Comparison of ENCODE assay signal across 12 mouse cellular contexts in genomic region chr13:63014353-63014752, GRCm38 (mm10).
"Had no signal": no experiment of that assay in that cellular context is flagged by ENCODE, and none has a peak within 500 bp of the region (broad histone marks: within the 10 kb centered on the region; RNA-seq: fewer than 3 reads in every experiment).

No protein-coding gene starts in this region.

- H3K27me3 ChIP-seq: limb, embryonic 15.5 days; liver, embryonic 12.5 days had no signal

- H3K27ac ChIP-seq: limb, embryonic 15.5 days; liver, embryonic 12.5 days; midbrain, embryonic 10.5 days had no signal

- H3K4me2 ChIP-seq: limb, embryonic 15.5 days; liver, embryonic 12.5 days; lung, embryonic 14.5 days had no signal

- H3K9ac ChIP-seq: limb, embryonic 15.5 days; liver, embryonic 12.5 days; lung, embryonic 14.5 days had no signal

- ATAC-seq: liver, embryonic 12.5 days had no signal

- DNase-seq: kidney, postnatal 10 days; lung, embryonic 14.5 days; lung, postnatal 10 days; midbrain, embryonic 14.5 days; retina, postnatal 1 day; right cerebral cortex, postnatal 4 days; spleen, adult 18-20 months; thymus, adult 18-20 months; thymus, postnatal 14 days had no signal

- H3K4me1 ChIP-seq: liver, embryonic 12.5 days; midbrain, embryonic 10.5 days had no signal

- H3K9me3 ChIP-seq: limb, embryonic 15.5 days; liver, embryonic 12.5 days; midbrain, embryonic 10.5 days had no signal

- H3K36me3 ChIP-seq: limb, embryonic 15.5 days; liver, embryonic 12.5 days; midbrain, embryonic 10.5 days had no signal

- H3K4me3 ChIP-seq: limb, embryonic 15.5 days; liver, embryonic 12.5 days; midbrain, embryonic 10.5 days had no signal
